Mouse (Mus musculus): ENCODE results near the gene Cacna1s. TPM values are rescaled to one million over a fixed set of nuclear protein-coding genes. Genes with fewer than 3 reads are reported as not detected.

Gene Cacna1s
- total and polyA plus RNA-seq, 2 experiments from 2014 or later: 0.57 to 0.71 TPM

- WGBS: 63% methylated on average over 5 of the region's 5 CpGs
- Histone ChIP-seq H3K27me3 (ENCODE audit: insufficient read depth, low read length) (no peaks in the 10 kb centered on the region), H3K27ac (ENCODE audit: low read depth, low read length) (no peak overlapping the region), H3K4me3 (ENCODE audit: low read depth, low read length) (no peak overlapping the region), H3K9ac (replicated peaks; ENCODE audit: low read length, poor library complexity, severe bottlenecking) (no peak overlapping the region), H3K4me1 (ENCODE audit: insufficient read depth, low read length) (peaks cover under 1% of the 10 kb centered on the region; the same call in 1 of the 2 replicates), H3K36me3 (ENCODE audit: insufficient read depth, low read length) (no peaks in the 10 kb centered on the region), H3K4me2 (ENCODE audit: low read depth, low read length, poor library complexity, severe bottlenecking) (no peak overlapping the region), H3K9me3 (ENCODE audit: low read length) (no peaks in the 10 kb centered on the region)
- ATAC-seq (ENCODE audit: low FRiP score): no peak
- DNase-seq (ENCODE audit: low spot score): no peak
- TF ChIP-seq CTCF (IDR thresholded peaks at IDR 0.05): no peak
Measured at GRCm38 (mm10) chr1:136094807-136095206, 42.3 kb downstream of the Cacna1s start.

- H3K36me3 ChIP-seq (ENCODE audit: insufficient read depth, low read length): no peaks in the 10 kb centered on the region
- WGBS: 73% methylated on average over 4 of the region's 4 CpGs
- H3K4me3 ChIP-seq (ENCODE audit: low read depth, low read length): no peak overlapping the region
- no peaks in the 10 kb centered on the region for H3K9me3 ChIP-seq (ENCODE audit: low read length)
- H3K4me1 ChIP-seq (ENCODE audit: insufficient read depth, low read length): no peaks in the 10 kb centered on the region
- no peak for DNase-seq (ENCODE audit: low spot score)
- TF ChIP-seq CTCF (IDR thresholded peaks at IDR 0.05): no peak
- H3K4me2 ChIP-seq (ENCODE audit: low read depth, low read length, poor library complexity, severe bottlenecking): no peak overlapping the region
- H3K27ac ChIP-seq (ENCODE audit: low read depth, low read length): no peak overlapping the region
- no peak for ATAC-seq (ENCODE audit: low FRiP score)
- H3K27me3 ChIP-seq (ENCODE audit: insufficient read depth, low read length): no peaks in the 10 kb centered on the region
- H3K9ac ChIP-seq (replicated peaks; ENCODE audit: low read length, poor library complexity, severe bottlenecking): no peak overlapping the region
Measured at GRCm38 (mm10) chr1:136102094-136102493, 49.5 kb downstream of the Cacna1s start.

GRCm38 (mm10) chr1:136102551-136102950 is 50.0 kb downstream of the Cacna1s start:
- ATAC-seq (ENCODE audit: low FRiP score) (no peak), DNase-seq (ENCODE audit: low spot score) (no peak)
- Histone ChIP-seq H3K9ac (replicated peaks; ENCODE audit: low read length, poor library complexity, severe bottlenecking) (no peak overlapping the region), H3K4me2 (ENCODE audit: low read depth, low read length, poor library complexity, severe bottlenecking) (no peak overlapping the region), H3K4me3 (ENCODE audit: low read depth, low read length) (no peak overlapping the region), H3K36me3 (ENCODE audit: insufficient read depth, low read length) (no peaks in the 10 kb centered on the region), H3K9me3 (ENCODE audit: low read length) (no peaks in the 10 kb centered on the region), H3K4me1 (ENCODE audit: insufficient read depth, low read length) (no peaks in the 10 kb centered on the region), H3K27ac (ENCODE audit: low read depth, low read length) (no peak overlapping the region), H3K27me3 (ENCODE audit: insufficient read depth, low read length) (no peaks in the 10 kb centered on the region)
- TF ChIP-seq CTCF (IDR thresholded peaks at IDR 0.05): no peak
- WGBS: 75% methylated on average over 3 of the region's 3 CpGs

GRCm38 (mm10) chr1:136102981-136103380 is 50.4 kb downstream of the Cacna1s start:
- Histone ChIP-seq H3K27ac (ENCODE audit: low read depth, low read length) (no peak overlapping the region), H3K4me2 (ENCODE audit: low read depth, low read length, poor library complexity, severe bottlenecking) (no peak overlapping the region), H3K4me3 (ENCODE audit: low read depth, low read length) (no peak overlapping the region), H3K9me3 (ENCODE audit: low read length) (no peaks in the 10 kb centered on the region), H3K4me1 (ENCODE audit: insufficient read depth, low read length) (no peaks in the 10 kb centered on the region), H3K9ac (replicated peaks; ENCODE audit: low read length, poor library complexity, severe bottlenecking) (no peak overlapping the region), H3K27me3 (ENCODE audit: insufficient read depth, low read length) (no peaks in the 10 kb centered on the region), H3K36me3 (ENCODE audit: insufficient read depth, low read length) (no peaks in the 10 kb centered on the region)
- ATAC-seq (ENCODE audit: low FRiP score): peak; percentile 38; the same call in 1 of the 2 replicates
- peak; percentile 82 for DNase-seq (ENCODE audit: low spot score)
- TF ChIP-seq CTCF (IDR thresholded peaks at IDR 0.05): no peak
- 59% methylated on average over 2 of the region's 2 CpGs for WGBS

- ATAC-seq (ENCODE audit: low FRiP score): no peak
- TF ChIP-seq CTCF (IDR thresholded peaks at IDR 0.05): no peak
Measured at GRCm38 (mm10) chr1:136103696-136104095, 51.1 kb downstream of the Cacna1s start.

GRCm38 (mm10) chr1:136104741-136105140 is 52.2 kb downstream of the Cacna1s start:
- Histone ChIP-seq H3K27me3 (ENCODE audit: insufficient read depth, low read length) (no peaks in the 10 kb centered on the region), H3K4me3 (ENCODE audit: low read depth, low read length) (no peak overlapping the region), H3K9me3 (ENCODE audit: low read length) (no peaks in the 10 kb centered on the region), H3K4me1 (ENCODE audit: insufficient read depth, low read length) (no peaks in the 10 kb centered on the region), H3K9ac (replicated peaks; ENCODE audit: low read length, poor library complexity, severe bottlenecking) (no peak overlapping the region), H3K27ac (ENCODE audit: low read depth, low read length) (no peak overlapping the region), H3K36me3 (ENCODE audit: insufficient read depth, low read length) (no peaks in the 10 kb centered on the region), H3K4me2 (ENCODE audit: low read depth, low read length, poor library complexity, severe bottlenecking) (no peak overlapping the region)
- peak; percentile 73 for DNase-seq (ENCODE audit: low spot score)
- no peak for TF ChIP-seq CTCF (IDR thresholded peaks at IDR 0.05)
- ATAC-seq (ENCODE audit: low FRiP score): no peak
- 35% methylated on average over 4 of the region's 4 CpGs for WGBS

More at GRCm38 (mm10) chr1:136103696-136104095, 51.1 kb downstream of the Cacna1s start:
- H3K4me1 ChIP-seq (ENCODE audit: insufficient read depth, low read length): no peaks in the 10 kb centered on the region
- no peaks in the 10 kb centered on the region for H3K9me3 ChIP-seq (ENCODE audit: low read length)
- H3K9ac ChIP-seq (replicated peaks; ENCODE audit: low read length, poor library complexity, severe bottlenecking): no peak overlapping the region
- no peak overlapping the region for H3K27ac ChIP-seq (ENCODE audit: low read depth, low read length)
- no peaks in the 10 kb centered on the region for H3K27me3 ChIP-seq (ENCODE audit: insufficient read depth, low read length)
- no peak overlapping the region for H3K4me2 ChIP-seq (ENCODE audit: low read depth, low read length, poor library complexity, severe bottlenecking)
- H3K36me3 ChIP-seq (ENCODE audit: insufficient read depth, low read length): no peaks in the 10 kb centered on the region
- WGBS: 86% methylated on average over 7 of the region's 7 CpGs
- H3K4me3 ChIP-seq (ENCODE audit: low read depth, low read length): no peak overlapping the region
- peak; percentile 72 for DNase-seq (ENCODE audit: low spot score)

Measured in midbrain, postnatal 0 days (tissue).